Mouse (Mus musculus): Measurements from ENCODE around the gene Lag3. TPM values are rescaled to one million over a fixed set of nuclear protein-coding genes. Genes with fewer than 3 reads are reported as not detected.

Lag3 gene
- polyA plus RNA-seq, 1 experiment, result 1.4 TPM

- TF ChIP-seq CTCF (IDR thresholded peaks at IDR 0.05; ENCODE audit: insufficient read depth, low read length), result no peak
- no peak; the same call in 1 of the 2 replicates for TF ChIP-seq POLR2A (IDR thresholded peaks at IDR 0.05; ENCODE audit: borderline replicate concordance, extremely low read depth, low read depth, low read length)
- Histone ChIP-seq H3K4me3 (replicated peaks; ENCODE audit: extremely low read depth, low read depth, low read length) (peak overlapping the region; percentile 79), H3K4me1 (ENCODE audit: control insufficient read depth, insufficient read depth, low read length) (peaks cover 13% of the 10 kb centered on the region)
- no peak for DNase-seq
- 10% methylated on average over 12 of the region's 12 CpGs for WGBS
These were observed 4.6 kb upstream of the Lag3 start for GRCm38 (mm10) chr6:124915942-124916694.

GRCm38 (mm10) chr6:124915160-124915941 is 3.8 kb upstream of the Lag3 start:
- WGBS, result 35% methylated on average over 22 of the region's 22 CpGs
- peak; percentile 36; the same call in 1 of the 2 replicates for TF ChIP-seq POLR2A (IDR thresholded peaks at IDR 0.05; ENCODE audit: borderline replicate concordance, extremely low read depth, low read depth, low read length)
- no peak for TF ChIP-seq CTCF (IDR thresholded peaks at IDR 0.05; ENCODE audit: insufficient read depth, low read length)
- DNase-seq, result peak; percentile 70
- Histone ChIP-seq H3K4me1 (ENCODE audit: control insufficient read depth, insufficient read depth, low read length) (peaks cover 9% of the 10 kb centered on the region), H3K4me3 (replicated peaks; ENCODE audit: extremely low read depth, low read depth, low read length) (peak overlapping the region; percentile 79)

- no peak overlapping the region for H3K4me3 ChIP-seq (replicated peaks; ENCODE audit: extremely low read depth, low read depth, low read length)
- TF ChIP-seq POLR2A (IDR thresholded peaks at IDR 0.05; ENCODE audit: borderline replicate concordance, extremely low read depth, low read depth, low read length) (no peak), CTCF (IDR thresholded peaks at IDR 0.05; ENCODE audit: insufficient read depth, low read length) (no peak)
- WGBS, result 82% methylated on average over 7 of the region's 7 CpGs
- peaks cover 9% of the 10 kb centered on the region for H3K4me1 ChIP-seq (ENCODE audit: control insufficient read depth, insufficient read depth, low read length)
- DNase-seq, result no peak
These were observed 3.0 kb upstream of the Lag3 start for GRCm38 (mm10) chr6:124914511-124914910.

- TF ChIP-seq POLR2A (IDR thresholded peaks at IDR 0.05; ENCODE audit: borderline replicate concordance, extremely low read depth, low read depth, low read length) (0 out of 2 replicates have a peak, but pooled peaks have one; percentile 18), CTCF (IDR thresholded peaks at IDR 0.05; ENCODE audit: insufficient read depth, low read length) (no peak)
- WGBS, result 75% methylated on average over 14 of the region's 14 CpGs
- peaks cover 9% of the 10 kb centered on the region for H3K4me1 ChIP-seq (ENCODE audit: control insufficient read depth, insufficient read depth, low read length)
- no peak overlapping the region for H3K4me3 ChIP-seq (replicated peaks; ENCODE audit: extremely low read depth, low read depth, low read length)
- no peak for DNase-seq
These were observed 2.3 kb upstream of the Lag3 start for GRCm38 (mm10) chr6:124913721-124914285.

GRCm38 (mm10) chr6:124913214-124913613 is 1.7 kb upstream of the Lag3 start:
- 42% methylated on average over 6 of the region's 6 CpGs for WGBS
- TF ChIP-seq CTCF (IDR thresholded peaks at IDR 0.05; ENCODE audit: insufficient read depth, low read length) (no peak), POLR2A (IDR thresholded peaks at IDR 0.05; ENCODE audit: borderline replicate concordance, extremely low read depth, low read depth, low read length) (no peak)
- Histone ChIP-seq H3K4me3 (replicated peaks; ENCODE audit: extremely low read depth, low read depth, low read length) (no peak overlapping the region), H3K4me1 (ENCODE audit: control insufficient read depth, insufficient read depth, low read length) (peaks cover 9% of the 10 kb centered on the region)
- no peak for DNase-seq

GRCm38 (mm10) chr6:124910032-124910431 is 1.5 kb downstream of the Lag3 start:
- no peaks in the 10 kb centered on the region for H3K4me1 ChIP-seq (ENCODE audit: control insufficient read depth, insufficient read depth, low read length)
- WGBS, result 24% methylated on average over 32 of the region's 32 CpGs
- no peak overlapping the region for H3K4me3 ChIP-seq (replicated peaks; ENCODE audit: extremely low read depth, low read depth, low read length)
- DNase-seq, result no peak
- TF ChIP-seq POLR2A (IDR thresholded peaks at IDR 0.05; ENCODE audit: borderline replicate concordance, extremely low read depth, low read depth, low read length), result no peak
- no peak for TF ChIP-seq CTCF (IDR thresholded peaks at IDR 0.05; ENCODE audit: insufficient read depth, low read length)

- 38% methylated on average over 1 of the region's 1 CpGs for WGBS
- peaks cover 3% of the 10 kb centered on the region for H3K4me1 ChIP-seq (ENCODE audit: control insufficient read depth, insufficient read depth, low read length)
- no peak for TF ChIP-seq CTCF (IDR thresholded peaks at IDR 0.05; ENCODE audit: insufficient read depth, low read length)
- no peak for TF ChIP-seq POLR2A (IDR thresholded peaks at IDR 0.05; ENCODE audit: borderline replicate concordance, extremely low read depth, low read depth, low read length)
- DNase-seq, result no peak
- no peak overlapping the region for H3K4me3 ChIP-seq (replicated peaks; ENCODE audit: extremely low read depth, low read depth, low read length)
These were observed 3.7 kb downstream of the Lag3 start for GRCm38 (mm10) chr6:124907767-124908166.

GRCm38 (mm10) chr6:124904991-124905860 is 6.3 kb downstream of the Lag3 start:
- TF ChIP-seq POLR2A (IDR thresholded peaks at IDR 0.05; ENCODE audit: borderline replicate concordance, extremely low read depth, low read depth, low read length) (no peak), CTCF (IDR thresholded peaks at IDR 0.05; ENCODE audit: insufficient read depth, low read length) (no peak)
- Histone ChIP-seq H3K4me3 (replicated peaks; ENCODE audit: extremely low read depth, low read depth, low read length) (no peak overlapping the region), H3K4me1 (ENCODE audit: control insufficient read depth, insufficient read depth, low read length) (peaks cover 3% of the 10 kb centered on the region)
- DNase-seq, result no peak
- WGBS, result 48% methylated on average over 15 of the region's 16 CpGs
